Mouse (Mus musculus) embryonic facial prominence, embryonic 12.5 days (tissue): ENCODE measurements around the gene Popdc2. TPM values are rescaled to one million over a fixed set of nuclear protein-coding genes. Genes with fewer than 3 reads are reported as not detected.
"Not testable (repeated sequence)": the region's sequence is repeated elsewhere in the genome, so short reads cannot be mapped to it uniquely, and the experiment has no call there.

ENCODE experiments used
- ATAC-seq: fragments of 200-750 bp; cut with Nextera tagmentation; 2 replicates; pipeline ENCODE4 v1.8.0; 2017; ENCODE audit not compliant: insufficient number of reproducible peaks, insufficient read depth, low FRiP score, low TSS enrichment
- H3K27ac ChIP-seq: fragments of 300-500 bp; sonication (generic); 2 replicates; pipeline ENCODE4 v1.5.1; 2016; ENCODE audit warnings: mild to moderate bottlenecking
- H3K27me3 ChIP-seq: fragments of 300-500 bp; sonication (generic); 2 replicates; pipeline ENCODE4 v1.6.1; 2016; ENCODE audit warnings: mild to moderate bottlenecking, moderate library complexity
- H3K36me3 ChIP-seq: fragments of 300-500 bp; sonication (generic); 2 replicates; pipeline ENCODE4 v1.6.1; 2016; ENCODE audit warnings: mild to moderate bottlenecking
- H3K4me1 ChIP-seq: fragments of 300-500 bp; sonication (generic); 2 replicates; pipeline ENCODE4 v1.6.1; 2016
- H3K4me2 ChIP-seq: fragments of 300-500 bp; sonication (generic); replicated peaks from 2 replicates; pipeline ENCODE4 v1.6.1; 2016; ENCODE audit warnings: mild to moderate bottlenecking, moderate library complexity
- H3K4me3 ChIP-seq: fragments of 300-500 bp; sonication (generic); 2 replicates; pipeline ENCODE4 v1.5.1; 2016; ENCODE audit warnings: mild to moderate bottlenecking
- H3K9ac ChIP-seq: fragments of 300-500 bp; sonication (generic); 2 replicates; pipeline ENCODE4 v1.6.1; 2016; ENCODE audit warnings: mild to moderate bottlenecking, moderate library complexity
- H3K9me3 ChIP-seq: fragments of 300-500 bp; sonication (generic); 2 replicates; pipeline ENCODE4 v1.6.1; 2016; ENCODE audit warnings: mild to moderate bottlenecking, moderate library complexity
- WGBS: fragments of 180-500 bp; shearing (Covaris S2); methylation state at CpG from one replicate; pipeline ENCODE4 v1.1.7; 2016; 5-methylcytosine and 5-hydroxymethylcytosine counted together
- polyA plus RNA-seq: library from polyadenylated mRNA; unstranded; fragments of >200 nt; fragmentation: Nextera tagmentation; extraction: Ambion mirVana; gene quantifications from 2 replicates; pipeline ENCODE4 v1.2.1, GENCODE M21; 2016

Gene Popdc2
- polyA plus RNA-seq = 1.4 and 1.9 TPM in 2 replicates

DNA sequence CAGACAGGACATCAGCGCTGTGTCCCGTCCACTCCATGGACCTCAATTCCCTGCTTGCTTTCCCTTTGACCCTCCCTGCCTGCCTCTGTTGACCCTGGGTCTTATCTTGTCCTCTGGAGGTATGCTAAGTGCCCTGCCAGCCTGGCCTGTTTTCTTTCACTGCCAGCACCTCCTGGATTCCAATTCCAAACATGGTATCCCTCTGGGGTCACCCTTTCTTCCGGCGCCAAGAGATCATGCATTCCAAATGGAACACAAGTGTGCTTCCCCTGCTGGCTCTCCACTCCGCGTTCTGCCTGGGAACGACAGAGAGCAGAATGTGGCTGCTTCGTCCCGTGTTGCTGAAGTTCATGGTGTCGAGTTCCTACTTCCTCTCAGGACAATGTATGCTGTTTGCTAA lies at the start of gene Popdc2:
Popdc2 (plus strand) TSS at position 277 of the 400 bp plus-strand sequence.
- no peaks in the 10 kb centered on the region for H3K36me3 ChIP-seq
- ATAC-seq = no peak
- 34% methylated on average over 10 of the region's 10 CpGs for WGBS
- no peak within 1 kb of the TSS for H3K4me2 ChIP-seq
- H3K9me3 ChIP-seq = no peaks in the 10 kb centered on the region
- H3K4me1 ChIP-seq = peaks cover 7% of the 10 kb centered on the region; the same call in 1 of the 2 replicates
- no peak within 1 kb of the TSS for H3K27ac ChIP-seq
- H3K4me3 ChIP-seq = no peak within 1 kb of the TSS
- no peaks in the 10 kb centered on the region for H3K27me3 ChIP-seq
- H3K9ac ChIP-seq = no peak within 1 kb of the TSS

DNA sequence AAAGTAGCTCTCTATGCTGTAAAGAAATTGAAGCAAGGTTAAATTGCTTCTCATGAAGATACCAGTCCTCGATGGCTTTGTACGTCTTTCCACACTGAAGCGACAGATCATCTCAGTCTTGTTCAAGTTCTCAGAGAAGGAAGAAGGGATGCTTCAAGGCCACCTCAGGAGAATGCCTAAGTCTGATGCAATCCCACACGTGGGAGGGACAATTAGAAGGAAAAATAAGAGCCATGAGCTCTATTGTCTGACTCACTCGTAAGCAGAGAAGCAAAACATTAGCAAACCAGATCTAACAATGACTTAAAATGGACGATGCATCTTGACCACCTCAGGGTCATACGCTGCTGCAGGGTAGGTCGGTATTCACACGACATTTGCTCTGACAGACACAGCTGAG lies 43.5 kb upstream of the Popdc2 start:
- Histone ChIP-seq H3K4me2 (no peak overlapping the region), H3K4me3 (no peak overlapping the region), H3K36me3 (no peaks in the 10 kb centered on the region), H3K9ac (no peak overlapping the region), H3K9me3 (no peaks in the 10 kb centered on the region), H3K27ac (no peak overlapping the region), H3K27me3 (no peaks in the 10 kb centered on the region), H3K4me1 (no peaks in the 10 kb centered on the region)
- 72% methylated on average over 9 of the region's 9 CpGs for WGBS
- no peak for ATAC-seq

DNA sequence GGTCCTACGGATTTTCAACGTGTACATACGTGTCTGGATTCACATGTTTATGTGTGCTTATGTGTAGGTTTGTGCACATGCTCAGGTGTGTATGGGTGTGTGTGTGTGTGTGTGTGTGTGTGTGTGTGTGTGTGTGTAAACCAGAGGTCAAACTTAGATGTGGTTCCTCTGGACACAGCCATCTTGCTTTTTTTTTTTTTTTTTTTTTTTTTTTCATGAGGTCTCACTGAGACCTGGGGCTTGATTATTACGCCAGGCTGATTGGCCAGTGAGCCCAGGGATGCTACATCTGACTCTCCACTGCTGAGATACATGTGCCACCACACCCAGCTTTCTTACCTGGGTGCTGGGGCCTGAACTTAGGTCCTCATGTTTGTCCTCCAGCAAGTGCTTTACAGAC lies 42.9 kb upstream of the Popdc2 start:
- H3K27ac ChIP-seq = no peak overlapping the region
- H3K4me1 ChIP-seq = no peaks in the 10 kb centered on the region
- H3K4me2 ChIP-seq = no peak overlapping the region
- no peak overlapping the region for H3K4me3 ChIP-seq
- no peak for ATAC-seq
- H3K9ac ChIP-seq = no peak overlapping the region
- 91% methylated on average over 4 of the region's 4 CpGs for WGBS
- no peaks in the 10 kb centered on the region for H3K27me3 ChIP-seq
- no peaks in the 10 kb centered on the region for H3K36me3 ChIP-seq
- H3K9me3 ChIP-seq = no peaks in the 10 kb centered on the region

DNA sequence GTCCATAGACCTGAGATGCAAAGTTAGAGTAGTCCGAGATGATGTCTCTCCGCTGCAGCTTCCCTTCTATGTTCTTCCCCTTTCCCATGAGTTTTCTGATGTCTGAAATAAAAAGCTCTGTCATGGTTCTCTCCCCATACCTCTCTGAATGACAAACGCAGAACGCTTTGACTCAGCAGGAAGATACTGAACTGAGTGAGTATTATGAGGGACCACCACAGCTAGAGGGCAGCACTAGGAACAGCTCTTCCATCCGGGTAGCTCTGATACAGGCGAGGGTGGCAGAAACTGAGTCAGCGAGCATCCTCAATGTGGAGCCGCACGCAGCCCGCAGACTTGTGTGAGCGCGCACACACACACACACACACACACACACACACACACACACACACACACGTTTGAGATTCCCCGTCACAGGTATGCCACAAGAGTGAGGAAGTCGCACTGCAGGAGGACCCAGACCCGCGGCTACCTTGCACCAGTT lies 40.5 kb upstream of the Popdc2 start:
- H3K4me2 ChIP-seq = peak overlapping the region; percentile 43
- WGBS = 34% methylated on average over 16 of the region's 17 CpGs
- no peaks in the 10 kb centered on the region for H3K27me3 ChIP-seq
- 0 out of 2 replicates have a peak overlapping the region, but pooled peaks have one; percentile 19 for H3K4me3 ChIP-seq
- H3K27ac ChIP-seq = no peak overlapping the region
- ATAC-seq = no peak
- H3K4me1 ChIP-seq = no peaks in the 10 kb centered on the region
- no peaks in the 10 kb centered on the region for H3K36me3 ChIP-seq
- no peaks in the 10 kb centered on the region for H3K9me3 ChIP-seq
- no peak overlapping the region for H3K9ac ChIP-seq

DNA sequence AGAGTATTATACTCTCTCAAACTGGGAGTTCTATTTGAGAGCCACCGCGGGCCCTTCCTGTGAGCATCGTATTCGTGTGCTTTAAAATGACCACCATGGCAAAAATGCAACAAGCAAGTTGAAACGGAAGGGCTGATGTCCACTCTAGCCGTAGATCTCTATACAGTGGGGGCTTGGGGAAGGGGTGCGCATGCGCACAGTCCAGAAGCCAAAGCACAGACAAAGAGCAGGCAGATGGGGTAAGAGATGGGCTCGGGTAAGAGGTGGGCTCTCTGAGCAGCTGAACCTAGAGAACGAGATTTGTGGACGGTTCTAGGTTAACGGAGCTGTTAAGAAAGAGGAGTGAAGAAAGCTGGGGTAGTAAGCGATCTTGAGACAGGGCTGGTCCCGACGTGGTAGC lies 37.7 kb upstream of the Popdc2 start:
- Histone ChIP-seq H3K9ac (no peak overlapping the region), H3K4me2 (no peak overlapping the region), H3K9me3 (no peaks in the 10 kb centered on the region), H3K27ac (no peak overlapping the region), H3K27me3 (no peaks in the 10 kb centered on the region), H3K36me3 (no peaks in the 10 kb centered on the region), H3K4me1 (no peaks in the 10 kb centered on the region), H3K4me3 (no peak overlapping the region)
- no peak for ATAC-seq
- 89% methylated on average over 15 of the region's 15 CpGs for WGBS

DNA sequence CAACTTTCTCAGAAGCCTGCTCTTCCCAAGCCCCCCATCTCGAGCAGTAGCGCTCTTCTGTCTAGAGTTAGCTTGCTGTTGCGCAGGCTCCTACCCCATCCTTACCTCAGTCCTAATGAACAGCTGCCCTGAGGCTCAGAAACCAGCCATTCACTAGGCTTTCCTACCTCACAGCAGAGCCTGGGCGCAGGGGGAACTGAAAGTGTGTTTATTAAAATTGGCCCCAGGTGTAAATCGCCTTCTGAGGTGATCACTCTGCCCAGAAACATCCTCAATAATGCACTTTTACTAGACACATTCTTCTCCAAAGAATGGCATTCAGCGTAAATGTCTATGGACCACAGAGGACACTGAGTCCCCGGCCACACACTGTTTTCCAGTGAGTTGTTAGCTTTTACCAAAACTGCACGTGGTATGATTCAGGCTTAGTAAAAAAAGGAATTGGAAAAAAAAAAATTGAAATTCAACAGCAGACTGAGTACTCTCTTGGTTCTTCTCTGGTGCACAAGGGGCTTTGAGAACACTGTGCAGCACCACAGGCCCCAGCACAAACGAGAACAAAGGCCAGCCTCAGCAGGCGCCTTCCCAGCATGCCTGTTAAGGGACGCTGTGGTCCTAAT lies 35.1 kb upstream of the Popdc2 start:
- Histone ChIP-seq H3K36me3 (no peaks in the 10 kb centered on the region), H3K27ac (no peak overlapping the region), H3K4me2 (no peak overlapping the region), H3K9ac (no peak overlapping the region), H3K4me3 (no peak overlapping the region), H3K9me3 (no peaks in the 10 kb centered on the region), H3K4me1 (no peaks in the 10 kb centered on the region), H3K27me3 (no peaks in the 10 kb centered on the region)
- no peak for ATAC-seq
- 85% methylated on average over 11 of the region's 11 CpGs for WGBS

DNA sequence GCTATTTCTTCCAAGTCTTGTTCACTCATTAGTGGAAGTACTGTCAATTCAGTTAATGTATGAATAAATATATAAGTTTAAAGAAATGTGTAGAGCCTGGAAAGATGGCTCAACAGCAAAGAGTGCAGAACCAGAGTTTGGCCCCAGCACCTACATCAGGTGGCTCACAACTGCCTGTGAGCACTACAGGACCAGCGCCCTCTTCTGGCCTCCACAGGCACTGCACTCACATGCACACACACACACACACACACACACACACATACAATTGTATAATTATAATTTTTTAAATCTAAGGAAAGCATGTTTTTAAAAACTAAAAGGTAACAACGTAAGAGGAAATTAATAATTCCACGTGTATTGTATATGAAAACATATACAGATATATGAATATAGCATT lies 32.7 kb upstream of the Popdc2 start:
- no peaks in the 10 kb centered on the region for H3K36me3 ChIP-seq
- H3K4me1 ChIP-seq = no peaks in the 10 kb centered on the region
- H3K27ac ChIP-seq = no peak overlapping the region
- H3K4me3 ChIP-seq = no peak overlapping the region
- no peak overlapping the region for H3K4me2 ChIP-seq
- no peaks in the 10 kb centered on the region for H3K9me3 ChIP-seq
- no peak for ATAC-seq
- no peaks in the 10 kb centered on the region for H3K27me3 ChIP-seq
- WGBS = 82% methylated on average over 3 of the region's 3 CpGs
- no peak overlapping the region for H3K9ac ChIP-seq

DNA sequence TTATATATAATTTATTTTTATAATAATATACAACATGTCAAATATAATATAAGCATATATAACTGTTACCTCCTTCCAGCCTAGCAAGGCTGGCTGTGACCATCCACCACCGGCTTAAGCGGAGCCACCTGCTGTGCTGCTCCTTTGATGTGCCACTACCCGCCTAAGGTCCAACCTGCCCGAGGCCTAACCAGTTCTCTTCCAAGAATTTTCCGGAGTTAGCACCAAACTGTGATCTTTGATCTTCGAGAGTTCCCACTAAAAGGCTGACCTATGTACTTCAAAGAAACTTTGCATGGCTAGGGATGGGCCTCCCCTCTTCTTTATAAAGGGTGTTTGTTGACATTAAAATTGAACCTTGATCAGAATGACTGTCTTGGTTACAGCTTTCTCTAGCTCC lies 27.6 kb upstream of the Popdc2 start:
- Histone ChIP-seq H3K27ac (no peak overlapping the region), H3K4me3 (no peak overlapping the region)
- no peak for ATAC-seq

DNA sequence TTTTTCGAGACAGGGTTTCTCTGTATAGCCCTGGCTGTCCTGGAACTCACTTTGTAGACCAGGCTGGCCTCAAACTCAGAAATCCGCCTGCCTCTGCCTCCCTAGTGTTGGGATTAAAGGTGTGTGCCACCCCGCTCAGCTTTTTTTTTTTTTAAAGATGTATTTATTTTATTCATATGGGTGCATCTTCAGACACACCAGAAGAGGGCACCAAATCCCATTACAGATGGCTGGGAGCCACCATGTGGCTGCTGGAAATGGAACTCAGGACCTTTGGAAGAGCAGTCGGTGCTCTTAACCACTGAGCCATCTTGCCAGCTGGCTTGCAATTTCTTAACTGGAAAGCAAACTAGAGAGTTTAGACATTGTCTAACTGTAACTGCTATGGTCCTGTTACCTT lies 23.9 kb upstream of the Popdc2 start:
- H3K9me3 ChIP-seq, H3K27me3 ChIP-seq, H3K36me3 ChIP-seq, H3K9ac ChIP-seq, H3K4me2 ChIP-seq, ATAC-seq, H3K4me3 ChIP-seq, H3K4me1 ChIP-seq, H3K27ac ChIP-seq: not testable (repeated sequence)
- 85% methylated on average over 4 of the region's 4 CpGs for WGBS

More for the DNA sequence above, 27.6 kb upstream of the Popdc2 start:
- Histone ChIP-seq H3K4me1 (no peaks in the 10 kb centered on the region), H3K4me2 (no peak overlapping the region), H3K9ac (no peak overlapping the region), H3K36me3 (no peaks in the 10 kb centered on the region), H3K27me3 (no peaks in the 10 kb centered on the region), H3K9me3 (no peaks in the 10 kb centered on the region)
- WGBS = 35% methylated on average over 6 of the region's 6 CpGs

DNA sequence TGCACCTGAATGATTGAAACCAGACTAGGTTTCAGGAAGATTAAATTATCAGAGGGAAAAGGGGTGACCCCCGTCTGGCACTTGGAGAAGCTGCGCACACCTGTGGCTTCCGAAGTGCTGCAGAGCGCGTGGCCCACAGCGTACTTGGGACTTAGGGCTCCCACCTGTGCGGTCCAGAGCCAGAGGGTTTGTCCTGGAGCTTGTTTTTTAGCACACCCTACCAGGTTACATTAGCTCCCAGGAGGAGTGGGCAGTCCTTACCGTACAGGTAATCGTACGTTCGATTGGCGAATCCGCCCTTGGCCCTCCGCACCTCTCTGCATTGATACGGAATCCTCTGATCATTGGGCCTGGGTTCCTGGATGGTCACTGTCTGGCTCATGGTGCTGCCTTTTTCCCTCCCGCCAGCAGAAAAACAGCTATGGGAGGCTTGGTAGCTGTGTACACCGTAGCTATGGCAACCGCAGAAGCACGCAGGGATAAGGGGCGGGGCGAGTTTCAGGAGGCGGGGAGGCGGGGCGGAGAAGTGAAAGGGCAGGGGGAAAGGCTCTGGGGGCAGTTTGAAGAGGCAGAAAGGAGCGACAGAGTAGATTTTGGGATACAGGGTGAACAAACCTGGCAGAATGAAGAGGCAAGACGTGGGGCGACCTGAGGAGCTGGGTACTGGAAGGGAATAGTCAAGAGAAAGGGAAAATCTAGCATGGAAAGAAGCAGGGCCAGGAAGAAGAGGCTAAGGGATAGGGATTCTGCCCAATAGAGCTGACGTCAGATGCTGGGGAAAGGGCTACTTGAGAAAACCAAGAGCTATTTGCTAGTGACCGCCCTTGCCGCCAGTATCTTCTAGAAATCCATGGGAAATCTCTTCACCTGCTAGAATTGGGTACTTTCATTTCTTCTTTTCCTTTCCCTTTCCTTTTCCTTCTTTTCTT lies 20.3 kb upstream of the Popdc2 start, which contains the start of gene Maats1:
Maats1 (minus strand) TSS at position 748 of the 929 bp plus-strand sequence.
- H3K27me3 ChIP-seq = no peaks in the 10 kb centered on the region
- ATAC-seq = peak; percentile 70
- no peaks in the 10 kb centered on the region for H3K9me3 ChIP-seq
- peaks cover 10% of the 10 kb centered on the region; the same call in 1 of the 2 replicates for H3K4me1 ChIP-seq
- H3K4me2 ChIP-seq = peak within 1 kb of the TSS; percentile 72
- no peak within 1 kb of the TSS for H3K27ac ChIP-seq
- peak within 1 kb of the TSS; percentile 45 for H3K9ac ChIP-seq
- H3K4me3 ChIP-seq = peak within 1 kb of the TSS; percentile 35
- H3K36me3 ChIP-seq = no peaks in the 10 kb centered on the region
- 9% methylated on average over 30 of the region's 30 CpGs for WGBS

DNA sequence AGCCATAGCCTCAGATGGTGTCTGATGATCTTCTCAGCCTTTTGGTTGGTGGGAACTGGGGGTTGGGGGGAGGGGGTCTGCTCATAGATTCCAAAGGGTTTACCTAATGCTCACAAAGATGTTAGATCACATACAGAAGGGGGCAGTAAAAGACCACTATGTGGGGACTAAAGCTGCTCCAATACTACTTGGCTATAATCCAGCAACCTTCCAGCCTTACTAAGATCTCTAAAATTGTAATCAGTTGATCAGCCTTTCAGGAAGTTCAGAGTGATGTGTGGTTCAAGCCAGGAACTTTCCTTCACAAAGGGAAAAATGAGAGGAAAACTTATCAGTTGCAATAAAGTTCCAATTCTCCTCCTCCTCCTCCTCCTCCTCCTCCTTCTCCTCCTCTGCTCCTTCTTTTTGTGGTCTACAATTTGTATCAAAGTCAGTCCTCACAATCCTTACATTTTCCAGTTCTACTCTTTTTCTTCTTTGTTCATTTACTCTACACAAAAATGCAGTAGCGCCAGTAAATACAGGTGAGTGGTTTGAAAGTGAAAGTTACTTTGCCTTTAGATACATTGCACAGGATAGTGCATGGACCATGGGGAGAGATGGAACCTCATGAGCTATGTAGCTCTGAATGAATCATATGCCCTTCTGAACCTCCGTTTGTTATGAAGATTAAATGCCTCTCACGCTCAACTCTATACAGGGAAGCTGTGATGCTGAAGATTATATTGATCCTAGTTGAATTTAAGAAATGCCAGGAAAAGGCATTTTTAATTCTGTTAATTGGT lies 16.9 kb upstream of the Popdc2 start:
- ATAC-seq = no peak

More for the DNA sequence above, 16.9 kb upstream of the Popdc2 start:
- Histone ChIP-seq H3K4me2 (no peak overlapping the region), H3K9me3 (no peaks in the 10 kb centered on the region), H3K9ac (no peak overlapping the region), H3K27ac (no peak overlapping the region), H3K36me3 (peaks cover 7% of the 10 kb centered on the region), H3K4me3 (no peak overlapping the region), H3K4me1 (peaks cover 15% of the 10 kb centered on the region), H3K27me3 (no peaks in the 10 kb centered on the region)
- 83% methylated on average over 3 of the region's 3 CpGs for WGBS
